Mouse (Mus musculus) central nervous system, embryonic 18 days (tissue): Measurements from ENCODE around the gene Nrm. TPM values are rescaled to one million over a fixed set of nuclear protein-coding genes. Genes with fewer than 3 reads are reported as not detected.

Source experiments
- polyA plus RNA-seq: library from polyadenylated mRNA; depleted of rRNA; stranded (reverse); fragments of >200 nt; gene quantifications from 2 replicates; pipeline ENCODE4 v1.2.3, GENCODE M21; 2012; rRNA removed

The Nrm gene
- 18.0 and 21.4 TPM in 2 replicates for polyA plus RNA-seq

GRCm38 (mm10) chr17:35861198-35861857 lies at the start of gene Nrm:
Gene Nrm (plus strand): TSS chr17:35861318.

GRCm38 (mm10) chr17:35821439-35822430 lies 39.4 kb upstream of the Nrm start, which contains the start of gene Ier3:
Gene Ier3 (plus strand): TSS chr17:35821684.

GRCm38 (mm10) chr17:35822964-35823937 lies 37.9 kb upstream of the Nrm start, which contains the start of gene Flot1:
Gene Flot1 (plus strand): TSS chr17:35823230.

GRCm38 (mm10) chr17:35838122-35838544 lies 23.0 kb upstream of the Nrm start, which contains the start of gene Tubb5:
Gene Tubb5 (minus strand): TSS chr17:35838306.

GRCm38 (mm10) chr17:35841076-35841950 lies 19.8 kb upstream of the Nrm start, which contains the start of gene Mdc1:
Gene Mdc1 (plus strand): TSS chr17:35841515.

GRCm38 (mm10) chr17:35865481-35866280 lies 4.6 kb downstream of the Nrm start, which contains the start of gene Ppp1r18:
Gene Ppp1r18 (plus strand): TSS chr17:35865593.

GRCm38 (mm10) chr17:35879245-35880057 lies 18.3 kb downstream of the Nrm start, which contains the start of gene Dhx16:
Gene Dhx16 (plus strand): TSS chr17:35879819.

GRCm38 (mm10) chr17:35896781-35897643 lies 35.9 kb downstream of the Nrm start, which contains the start of gene 2310061I04Rik:
Gene 2310061I04Rik (minus strand): TSS chr17:35897431.

GRCm38 (mm10) chr17:35909919-35910369 lies 48.8 kb downstream of the Nrm start, which contains the start of gene Atat1:
Gene Atat1 (minus strand): TSS chr17:35910075.

Other genes starting within 250 kb of the Nrm start
- 0.10 TPM in 1 of 2 replicates, not detected in the other for gene Gm9573, start 234.7 kb upstream of the Nrm start, polyA plus RNA-seq
- gene Mucl3, start 217.6 kb upstream of the Nrm start, polyA plus RNA-seq: 0.04 TPM in 1 of 2 replicates, not detected in the other
- 37.5 and 41.5 TPM in 2 replicates for gene Vars2, start 193.7 kb upstream of the Nrm start, polyA plus RNA-seq
- 28.6 and 29.1 TPM in 2 replicates for gene Gtf2h4, start 187.6 kb upstream of the Nrm start, polyA plus RNA-seq
- 45.4 and 45.8 TPM in 2 replicates for gene Ddr1, start 156.7 kb upstream of the Nrm start, polyA plus RNA-seq
- gene Ier3, start 39.6 kb upstream of the Nrm start, polyA plus RNA-seq: 7.9 and 9.5 TPM in 2 replicates
- gene Flot1, start 38.1 kb upstream of the Nrm start, polyA plus RNA-seq: 149 and 160 TPM in 2 replicates
- gene Tubb5, start 23.0 kb upstream of the Nrm start, polyA plus RNA-seq: 2,694 and 2,976 TPM in 2 replicates
- 15.9 and 16.6 TPM in 2 replicates for gene Mdc1, start 19.8 kb upstream of the Nrm start, polyA plus RNA-seq
- 29.3 and 32.5 TPM in 2 replicates for gene Ppp1r18, start 4.3 kb downstream of the Nrm start, polyA plus RNA-seq
- 47.6 and 53.6 TPM in 2 replicates for gene Dhx16, start 18.5 kb downstream of the Nrm start, polyA plus RNA-seq
- 93.8 and 104 TPM in 2 replicates for gene 2310061I04Rik, start 36.1 kb downstream of the Nrm start, polyA plus RNA-seq
- 448 and 535 TPM in 2 replicates for gene Atat1, start 48.8 kb downstream of the Nrm start, polyA plus RNA-seq
- gene Mrps18b, start 55.1 kb downstream of the Nrm start, polyA plus RNA-seq: 52.4 and 53.0 TPM in 2 replicates
- gene Ppp1r10, start 55.1 kb downstream of the Nrm start, polyA plus RNA-seq: 37.8 and 40.7 TPM in 2 replicates
- 77.3 and 77.5 TPM in 2 replicates for gene Abcf1, start 108.4 kb downstream of the Nrm start, polyA plus RNA-seq
- gene Gnl1, start 118.5 kb downstream of the Nrm start, polyA plus RNA-seq: 45.2 and 54.4 TPM in 2 replicates
- 72.9 and 85.4 TPM in 2 replicates for gene Prr3, start 118.9 kb downstream of the Nrm start, polyA plus RNA-seq
- gene H2-T24, start 159.2 kb downstream of the Nrm start, polyA plus RNA-seq: 0.26 and 0.44 TPM in 2 replicates
- gene H2-T23, start 171.5 kb downstream of the Nrm start, polyA plus RNA-seq: 8.9 and 9.5 TPM in 2 replicates
- 8.2 and 8.8 TPM in 2 replicates for gene H2-T22, start 181.4 kb downstream of the Nrm start, polyA plus RNA-seq
- gene Gm6034, start 181.6 kb downstream of the Nrm start, polyA plus RNA-seq: not detected in 2 replicates
- gene Gm11127, start 197.1 kb downstream of the Nrm start, polyA plus RNA-seq: 0.04 TPM in 1 of 2 replicates, not detected in the other